ENCODE assay signal across 8 mouse cellular contexts in genomic region chr3:57573898-57574570, GRCm38 (mm10). TPM values are rescaled to one million over a fixed set of nuclear protein-coding genes. Genes with fewer than 3 reads are reported as not detected.
DNase-seq lines count a peak whose midpoint lies in the region; ATAC-seq and TF ChIP-seq lines count a peak whose summit lies in the region.
"Had no signal": no experiment of that assay in that cellular context is flagged by ENCODE, and none has a peak within 500 bp of the region (broad histone marks: within the 10 kb centered on the region; RNA-seq: fewer than 3 reads in every experiment).

No protein-coding gene starts in this region.

- no peaks in the 10 kb centered on the region for H3K9me3 ChIP-seq in E14TG2a.4 (ENCODE audit: low read length)
- H3K9me3 ChIP-seq in midbrain, embryonic 12.5 days: no peaks in the 10 kb centered on the region

- WGBS in midbrain, embryonic 12.5 days: 58% methylated on average over 14 of the region's 14 CpGs

- no peak overlapping the region for H3K27ac ChIP-seq in midbrain, embryonic 12.5 days (replicated peaks)

- 0 out of 2 replicates have a peak, but pooled peaks cover 4% of the 10 kb centered on the region for H3K27me3 ChIP-seq in E14TG2a.4 (ENCODE audit: insufficient read depth, low read length)
- H3K27me3 ChIP-seq in midbrain, embryonic 12.5 days: no peaks in the 10 kb centered on the region

- peaks cover 15% of the 10 kb centered on the region for H3K36me3 ChIP-seq in E14TG2a.4 (ENCODE audit: insufficient read depth, low read length)
- H3K36me3 ChIP-seq in midbrain, embryonic 12.5 days: no peaks in the 10 kb centered on the region

- no peak for ATAC-seq in midbrain, embryonic 12.5 days (ENCODE audit: low FRiP score, low read depth)

- peak overlapping the region; percentile 93 for H3K4me3 ChIP-seq in E14TG2a.4 (replicated peaks; ENCODE audit: low read length)
- peak overlapping the region; percentile 67 for H3K4me3 ChIP-seq in midbrain, embryonic 12.5 days

- peaks cover 41% of the 10 kb centered on the region for H3K4me1 ChIP-seq in E14TG2a.4 (replicated peaks; ENCODE audit: low read depth, low read length)
- H3K4me1 ChIP-seq in midbrain, embryonic 12.5 days: peaks cover 20% of the 10 kb centered on the region

- peak overlapping the region; percentile 77 for H3K4me2 ChIP-seq in midbrain, embryonic 12.5 days (replicated peaks)

- peak overlapping the region; percentile 68; the same call in 1 of the 2 replicates for H3K9ac ChIP-seq in midbrain, embryonic 12.5 days (replicated peaks)

- peak; percentile 53 for DNase-seq in adipocyte (ENCODE audit: low spot score)
- DNase-seq in heart, postnatal 10 days: peak; percentile 23 to 37
- DNase-seq in layer of hippocampus, postnatal 14 days (ENCODE audit: low spot score in 2 of 2): no peak
- no peak for DNase-seq in urinary bladder, postnatal 14 days (ENCODE audit: low spot score)
- DNase-seq in right cerebral cortex, adult 2 months (ENCODE audit: low spot score in 2 of 2): no peak

- intact Hi-C loops in heart, postnatal 10 days (cut with DNase I): loop anchor here (2.0 to 5.0 kb wide), 2 partner anchors 42 to 63 kb away; no protein-coding TSS in a partner anchor

- TF ChIP-seq CTCF in E14TG2a.4 (conservative IDR thresholded peaks at IDR 0.05; ENCODE audit: low read length): no peak

RNA-seq across cellular contexts. Expression of gene Wwtr1, which starts 1.7 kb away (rescaled TPM):
- total RNA-seq in heart, postnatal 10 days (2021): 10 to 100 TPM; 81.0 to 83.0 TPM
- 10.4 and 11.7 TPM in 2 replicates for polyA plus RNA-seq in midbrain, embryonic 12.5 days (2016; fragmentation: Nextera tagmentation; extraction: Ambion mirVana)
- 10 to 100 TPM; 20.3 to 22.0 TPM for total RNA-seq in layer of hippocampus, postnatal 14 days (2021)
- total RNA-seq: common myeloid progenitor, adult 5-6 weeks had no signal

Comparison
In these comparisons a context has a peak if more than half of its experiments do, and no peak if none do; other contexts are left out.
1. DNase-seq: peak in adipocyte (single experiment) and heart, postnatal 10 days (2 of 2); none in layer of hippocampus, postnatal 14 days (0 of 2), urinary bladder, postnatal 14 days (single experiment) and right cerebral cortex, adult 2 months (0 of 2).